Mouse (Mus musculus): ENCODE results near the gene Cadps2.

DNA sequence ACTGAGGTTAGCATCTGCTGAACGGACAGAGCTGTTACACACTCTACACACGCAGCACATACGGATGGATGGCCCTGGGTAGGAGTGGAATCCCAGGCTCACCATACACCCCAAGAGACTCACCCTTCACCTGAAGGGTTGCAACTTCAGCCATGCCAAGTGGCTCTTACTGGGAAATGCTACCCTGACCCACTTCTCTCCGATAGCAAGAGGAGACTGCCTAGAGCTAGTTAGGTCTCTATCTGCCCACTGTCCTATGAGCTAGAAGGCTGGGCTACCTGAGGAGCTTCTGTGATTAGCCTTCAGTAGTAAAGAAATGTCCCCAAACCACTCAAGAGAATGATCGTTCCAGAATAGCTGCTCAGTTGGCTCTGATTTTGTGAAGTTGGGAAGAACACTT lies 2.1 kb downstream of the Cadps2 start:
- no peak for TF ChIP-seq CEBPB (IDR thresholded peaks at IDR 0.05; ENCODE audit: insufficient read depth, poor library complexity, severe bottlenecking)
- TF ChIP-seq POLR2A (IDR thresholded peaks at IDR 0.05; ENCODE audit: insufficient read length, low read depth): no peak
- no peak for TF ChIP-seq MYOG (IDR thresholded peaks at IDR 0.05; ENCODE audit: control insufficient read depth in 1 of 3, insufficient read depth in 1 of 3, insufficient read length in 2 of 3, low read depth in 2 of 3)
- TF ChIP-seq TCF3 (IDR thresholded peaks at IDR 0.05; ENCODE audit: insufficient read length, low read depth): no peak
- no peak for TF ChIP-seq MAX (IDR thresholded peaks at IDR 0.05; ENCODE audit: low read depth)
- TF ChIP-seq TCF12 (IDR thresholded peaks at IDR 0.05; ENCODE audit: insufficient read depth, poor library complexity, severe bottlenecking): no peak
- no peak for TF ChIP-seq USF1 (IDR thresholded peaks at IDR 0.05; ENCODE audit: low read depth)
- no peak for TF ChIP-seq REST (IDR thresholded peaks at IDR 0.05; ENCODE audit: insufficient read depth, insufficient read length)

Measured in myocyte (in vitro differentiated cells).